Mouse (Mus musculus) embryonic facial prominence, embryonic 12.5 days (tissue): ENCODE data around the gene Pax4. TPM values are rescaled to one million over a fixed set of nuclear protein-coding genes. Genes with fewer than 3 reads are reported as not detected.

ENCODE experiments used
- polyA plus RNA-seq: library from polyadenylated mRNA; unstranded; fragments of >200 nt; fragmentation: Nextera tagmentation; extraction: Ambion mirVana; gene quantifications from 2 replicates; pipeline ENCODE4 v1.2.1, GENCODE M21; 2016

The Pax4 gene
- polyA plus RNA-seq, 1 experiment from 2014 or later = not detected

Other genes with a start within 250 kb of the Pax4 start
- 18.0 and 18.9 TPM in 2 replicates for gene Zfp800, start 51.3 kb downstream of the Pax4 start, polyA plus RNA-seq
- gene Arf5, start 25.8 kb downstream of the Pax4 start, polyA plus RNA-seq = 359 and 364 TPM in 2 replicates
- not detected in 2 replicates for gene Fscn3, start 21.6 kb downstream of the Pax4 start, polyA plus RNA-seq
- gene Gcc1, start 21.0 kb downstream of the Pax4 start, polyA plus RNA-seq = 11.9 and 14.1 TPM in 2 replicates
- gene Snd1, start 25.8 kb upstream of the Pax4 start, polyA plus RNA-seq = 126 and 133 TPM in 2 replicates